Mouse (Mus musculus) hindbrain, embryonic 10.5 days (tissue): Measurements from ENCODE around the gene Gpr107. TPM values are rescaled to one million over a fixed set of nuclear protein-coding genes. Genes with fewer than 3 reads are reported as not detected.
"Not testable (repeated sequence)": the region's sequence is repeated elsewhere in the genome, so short reads cannot be mapped to it uniquely, and the experiment has no call there.

Experiments
- DNase-seq: peaks from one replicate; pipeline ENCODE4 v3.0.0-alpha.2; 2017; ENCODE audit warnings: low spot score
- H3K27ac ChIP-seq: fragments of 300-500 bp; sonication (generic); 2 replicates; pipeline ENCODE4 v1.5.1; 2016; ENCODE audit warnings: mild to moderate bottlenecking, moderate library complexity
- H3K27me3 ChIP-seq: fragments of 300-500 bp; sonication (generic); 2 replicates; pipeline ENCODE4 v1.6.1; 2016; ENCODE audit warnings: mild to moderate bottlenecking; ENCODE audit not compliant: poor library complexity, insufficient read depth, severe bottlenecking
- H3K36me3 ChIP-seq: fragments of 300-500 bp; sonication (generic); 2 replicates; pipeline ENCODE4 v1.6.1; 2016; ENCODE audit warnings: mild to moderate bottlenecking, moderate library complexity
- H3K4me1 ChIP-seq: fragments of 300-500 bp; sonication (generic); replicated peaks from 2 replicates; pipeline ENCODE4 v1.6.1; 2016; ENCODE audit warnings: mild to moderate bottlenecking
- H3K4me3 ChIP-seq: fragments of 300-500 bp; sonication (generic); 2 replicates; pipeline ENCODE4 v1.5.1; 2016; ENCODE audit warnings: mild to moderate bottlenecking, moderate library complexity
- H3K9me3 ChIP-seq: fragments of 300-500 bp; sonication (generic); 2 replicates; pipeline ENCODE4 v1.6.1; 2016; ENCODE audit warnings: mild to moderate bottlenecking, moderate library complexity
- WGBS: fragments of 180-500 bp; shearing (Covaris S2); methylation state at CpG from one replicate; pipeline ENCODE4 v1.1.7; 2016; 5-methylcytosine and 5-hydroxymethylcytosine counted together
- polyA plus RNA-seq: library from polyadenylated mRNA; unstranded; fragments of >200 nt; fragmentation: Nextera tagmentation; extraction: Ambion mirVana; gene quantifications from 2 replicates; pipeline ENCODE4 v1.2.1, GENCODE M21; 2016

The Gpr107 gene
- polyA plus RNA-seq, 1 experiment from 2014 or later = 35.1 TPM

DNA sequence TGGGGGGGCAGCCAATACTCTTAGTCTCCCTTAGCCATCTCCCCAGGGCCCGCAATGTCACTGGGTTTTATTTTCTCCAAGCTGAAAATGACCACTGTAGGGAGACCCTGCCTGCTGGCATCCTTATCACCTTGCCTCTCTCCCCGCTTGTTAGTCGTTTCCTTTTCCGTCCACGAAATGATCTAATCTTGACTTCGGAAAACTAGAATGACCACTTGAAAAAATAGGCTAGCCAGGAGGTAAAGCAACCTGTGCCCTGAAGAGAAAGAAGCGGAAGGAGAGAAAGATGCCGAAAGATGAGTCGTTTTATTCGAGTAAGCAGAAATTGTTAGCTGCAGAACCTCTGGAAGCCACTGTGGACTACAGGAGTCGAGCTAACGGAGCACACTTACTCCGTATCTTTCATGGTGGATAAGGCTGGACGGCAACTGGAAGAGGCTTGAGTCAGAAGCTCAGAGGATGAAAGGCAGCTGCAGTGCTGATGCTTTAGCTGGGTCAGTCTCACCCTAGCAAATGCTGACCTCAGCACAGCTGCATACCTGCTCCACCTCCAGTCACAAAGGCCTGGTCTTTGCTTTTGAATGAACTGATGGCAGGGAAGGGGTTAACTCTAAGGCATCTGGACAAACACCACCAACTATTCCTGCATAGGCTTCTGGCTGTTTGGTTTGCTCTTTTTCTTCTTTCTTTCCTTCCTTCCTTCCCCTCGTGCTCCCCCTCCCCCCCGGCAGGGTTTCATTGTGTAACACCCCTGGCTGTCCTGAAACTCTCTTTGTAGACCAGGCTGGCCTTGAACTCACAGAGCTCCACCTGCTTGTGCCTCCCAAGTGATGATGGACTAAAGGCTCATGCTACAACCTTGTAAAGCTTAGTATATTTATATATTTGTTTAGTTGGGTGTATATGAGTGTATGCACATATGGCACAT is 8.1 kb upstream of the Gpr107 start:
- H3K27ac ChIP-seq = no peak overlapping the region
- H3K36me3 ChIP-seq = peaks cover 29% of the 10 kb centered on the region
- no peak for DNase-seq
- H3K27me3 ChIP-seq = peaks cover 42% of the 10 kb centered on the region
- H3K9me3 ChIP-seq = no peaks in the 10 kb centered on the region
- 80% methylated on average over 16 of the region's 16 CpGs for WGBS
- H3K4me3 ChIP-seq = no peak overlapping the region
- peaks cover 26% of the 10 kb centered on the region for H3K4me1 ChIP-seq

GRCm38 (mm10) chr2:31144901-31145300 is 7.2 kb upstream of the Gpr107 start:
- Histone ChIP-seq H3K4me3 (no peak overlapping the region), H3K4me1 (peaks cover 26% of the 10 kb centered on the region), H3K36me3 (peaks cover 35% of the 10 kb centered on the region), H3K27me3 (peaks cover 35% of the 10 kb centered on the region), H3K9me3 (no peaks in the 10 kb centered on the region), H3K27ac (no peak overlapping the region)
- DNase-seq = no peak
- WGBS = 65% methylated on average over 1 of the region's 1 CpGs

DNA sequence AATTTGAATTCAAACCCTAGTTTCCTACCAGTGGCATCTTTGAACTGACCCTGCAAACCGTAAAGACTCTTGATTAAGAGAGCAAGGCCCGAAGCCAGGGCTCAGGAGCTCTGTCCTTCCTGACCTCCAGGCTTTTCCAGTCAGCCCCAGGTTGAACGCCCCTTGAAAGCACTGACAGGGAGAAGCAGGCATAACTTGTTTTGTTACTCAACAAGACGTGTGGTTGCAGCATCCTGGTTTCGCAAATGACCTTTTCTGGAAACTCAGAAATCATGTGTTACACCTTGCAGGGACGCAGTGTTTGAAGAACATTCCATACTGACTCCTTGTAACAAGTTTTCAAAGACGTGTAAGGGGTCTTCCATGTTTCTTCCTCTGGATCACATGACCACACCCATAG is 5.1 kb upstream of the Gpr107 start:
- Histone ChIP-seq H3K27ac (no peak overlapping the region), H3K36me3 (peaks cover 44% of the 10 kb centered on the region), H3K9me3 (no peaks in the 10 kb centered on the region), H3K4me3 (no peak overlapping the region), H3K4me1 (peaks cover 16% of the 10 kb centered on the region), H3K27me3 (peaks cover 24% of the 10 kb centered on the region)
- DNase-seq = no peak
- 87% methylated on average over 7 of the region's 7 CpGs for WGBS

GRCm38 (mm10) chr2:31150762-31151161 is 1.4 kb upstream of the Gpr107 start:
- H3K9me3 ChIP-seq = no peaks in the 10 kb centered on the region
- DNase-seq = no peak
- no peaks in the 10 kb centered on the region for H3K27me3 ChIP-seq
- peaks cover 41% of the 10 kb centered on the region for H3K36me3 ChIP-seq
- no peak overlapping the region for H3K27ac ChIP-seq
- peaks cover 29% of the 10 kb centered on the region for H3K4me1 ChIP-seq
- no peak overlapping the region for H3K4me3 ChIP-seq

GRCm38 (mm10) chr2:31156846-31157245 is 4.7 kb downstream of the Gpr107 start:
- H3K27me3 ChIP-seq = no peaks in the 10 kb centered on the region
- H3K9me3 ChIP-seq = no peaks in the 10 kb centered on the region
- WGBS = 95% methylated on average over 3 of the region's 3 CpGs
- no peak overlapping the region for H3K27ac ChIP-seq
- no peaks in the 10 kb centered on the region for H3K36me3 ChIP-seq
- no peak for DNase-seq
- H3K4me1 ChIP-seq = peaks cover 20% of the 10 kb centered on the region
- no peak overlapping the region for H3K4me3 ChIP-seq

DNA sequence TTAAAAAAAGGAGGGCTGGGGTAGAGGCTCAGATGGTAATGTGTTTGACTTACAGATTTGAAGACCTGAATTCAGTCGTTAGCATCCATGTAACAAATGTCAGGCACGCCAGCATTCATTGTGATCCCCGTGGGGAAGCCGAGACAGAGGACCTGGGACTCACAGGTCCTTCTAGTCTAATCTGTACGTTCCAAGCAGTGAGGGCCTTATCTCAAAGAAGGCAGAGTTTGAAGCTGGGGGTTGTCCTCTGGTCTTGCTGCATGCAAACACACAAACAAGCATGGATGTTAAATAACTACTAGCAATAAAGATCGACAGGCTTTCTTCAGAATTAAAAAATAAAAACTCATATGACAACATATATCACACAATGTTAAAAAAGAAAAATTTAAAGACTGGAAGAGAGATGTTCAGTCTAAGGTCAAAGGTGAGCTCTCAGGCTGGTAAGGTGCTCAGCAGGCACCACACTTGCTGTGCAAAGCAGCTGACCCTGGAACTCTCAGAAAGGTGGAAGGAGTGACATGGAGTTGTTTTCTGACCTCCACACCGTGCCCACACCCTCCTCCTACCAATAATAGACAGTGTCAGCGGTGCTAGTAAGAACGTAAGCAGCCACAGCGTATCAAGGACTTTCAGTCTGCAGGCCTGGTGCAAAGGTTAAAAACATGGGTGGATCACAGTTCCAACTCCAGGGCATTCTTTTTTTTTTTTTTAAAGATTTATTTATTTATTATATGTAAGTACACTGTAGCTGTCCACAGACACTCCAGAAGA is 8.2 kb downstream of the Gpr107 start:
- no peak for DNase-seq
- Histone ChIP-seq H3K4me3 (no peak overlapping the region), H3K36me3 (no peaks in the 10 kb centered on the region), H3K9me3 (no peaks in the 10 kb centered on the region), H3K27me3 (no peaks in the 10 kb centered on the region), H3K27ac (no peak overlapping the region), H3K4me1 (peaks cover 19% of the 10 kb centered on the region)
- 89% methylated on average over 10 of the region's 10 CpGs for WGBS

DNA sequence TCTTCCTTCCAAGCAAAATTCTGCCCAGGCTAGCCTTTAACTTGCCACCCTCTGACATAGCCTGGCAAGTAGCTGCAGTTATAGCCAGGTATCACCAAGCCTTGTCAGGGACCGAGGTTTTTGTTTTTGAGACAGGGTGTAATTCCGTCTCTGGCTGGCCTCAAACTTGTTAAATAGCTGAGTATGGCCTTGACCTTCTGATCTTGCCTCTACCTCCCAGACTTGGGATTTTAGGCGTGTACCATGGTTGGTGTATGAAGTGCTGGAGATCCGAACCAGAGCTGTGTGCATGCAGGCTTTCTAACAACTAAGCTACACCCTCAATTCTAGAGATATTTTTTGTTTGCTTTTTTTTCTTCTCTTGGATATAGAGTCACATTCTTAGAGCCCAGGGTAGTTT is 9.5 kb downstream of the Gpr107 start:
- peaks cover 23% of the 10 kb centered on the region for H3K4me1 ChIP-seq
- WGBS = 88% methylated on average over 4 of the region's 4 CpGs
- no peak for DNase-seq
- no peaks in the 10 kb centered on the region for H3K27me3 ChIP-seq
- H3K4me3 ChIP-seq = no peak overlapping the region
- peaks cover 3% of the 10 kb centered on the region; the same call in 1 of the 2 replicates for H3K36me3 ChIP-seq
- no peaks in the 10 kb centered on the region for H3K9me3 ChIP-seq
- H3K27ac ChIP-seq = no peak overlapping the region

- peaks cover 23% of the 10 kb centered on the region for H3K4me1 ChIP-seq
- 87% methylated on average over 11 of the region's 11 CpGs for WGBS
- H3K9me3 ChIP-seq = no peaks in the 10 kb centered on the region
- peaks cover 22% of the 10 kb centered on the region for H3K36me3 ChIP-seq
- H3K4me3 ChIP-seq = no peak overlapping the region
- H3K27ac ChIP-seq = no peak overlapping the region
- DNase-seq = no peak
- no peaks in the 10 kb centered on the region for H3K27me3 ChIP-seq
Observed at GRCm38 (mm10) chr2:31163361-31164118, 11.4 kb downstream of the Gpr107 start.

- DNase-seq = no peak
- Histone ChIP-seq H3K4me3 (no peak overlapping the region), H3K9me3 (no peaks in the 10 kb centered on the region), H3K36me3 (peaks cover 36% of the 10 kb centered on the region), H3K27me3 (no peaks in the 10 kb centered on the region), H3K27ac (peak overlapping the region; percentile 56), H3K4me1 (peaks cover 23% of the 10 kb centered on the region)
- 54% methylated on average over 5 of the region's 5 CpGs for WGBS
Observed at GRCm38 (mm10) chr2:31164841-31165455, 12.8 kb downstream of the Gpr107 start.

DNA sequence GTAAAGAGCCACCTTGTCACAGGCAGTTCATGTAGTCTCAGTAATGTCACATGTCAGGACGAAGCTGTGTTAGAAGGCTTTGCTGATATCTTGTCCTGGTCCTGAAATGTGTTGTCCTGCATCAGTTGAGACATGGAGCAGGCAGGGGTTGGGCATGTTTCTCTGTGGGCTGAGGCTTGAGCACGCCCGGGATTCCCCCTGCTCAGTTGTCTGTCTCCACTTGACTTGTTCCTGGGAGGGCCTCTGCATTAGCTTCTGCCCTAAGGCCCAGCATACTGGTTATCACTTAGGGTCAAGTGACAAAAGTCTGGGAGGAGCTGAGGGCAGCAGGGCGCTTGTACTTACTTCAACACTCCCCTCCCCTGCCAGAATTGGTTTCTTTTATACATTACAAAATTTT is 13.4 kb downstream of the Gpr107 start:
- H3K27me3 ChIP-seq = no peaks in the 10 kb centered on the region
- WGBS = 63% methylated on average over 4 of the region's 4 CpGs
- no peak overlapping the region for H3K4me3 ChIP-seq
- DNase-seq = no peak
- peak overlapping the region; percentile 56; the same call in 1 of the 2 replicates for H3K27ac ChIP-seq
- no peaks in the 10 kb centered on the region for H3K9me3 ChIP-seq
- H3K4me1 ChIP-seq = peaks cover 23% of the 10 kb centered on the region
- peaks cover 42% of the 10 kb centered on the region for H3K36me3 ChIP-seq

- H3K27ac ChIP-seq, H3K9me3 ChIP-seq, DNase-seq, H3K27me3 ChIP-seq, H3K4me3 ChIP-seq: not testable (repeated sequence)
- peaks cover 23% of the 10 kb centered on the region for H3K4me1 ChIP-seq
- peaks cover 62% of the 10 kb centered on the region for H3K36me3 ChIP-seq
- WGBS = 92% methylated on average over 2 of the region's 2 CpGs
Observed at GRCm38 (mm10) chr2:31167571-31167970, 15.5 kb downstream of the Gpr107 start.

- 90% methylated on average over 10 of the region's 10 CpGs for WGBS
- no peak for DNase-seq
- H3K36me3 ChIP-seq = peaks cover 77% of the 10 kb centered on the region
Observed at GRCm38 (mm10) chr2:31169001-31169400, 16.9 kb downstream of the Gpr107 start.

More at GRCm38 (mm10) chr2:31169001-31169400, 16.9 kb downstream of the Gpr107 start:
- Histone ChIP-seq H3K9me3 (no peaks in the 10 kb centered on the region), H3K27ac (no peak overlapping the region), H3K27me3 (no peaks in the 10 kb centered on the region), H3K4me1 (peaks cover 17% of the 10 kb centered on the region), H3K4me3 (no peak overlapping the region)
